Mouse (Mus musculus) brain, embryonic 14.5 days (tissue): ENCODE data around the gene Ip6k2.

Experiments
- CTCF ChIP-seq: fragments of 200-500 bp; IDR thresholded peaks from 2 replicates; pipeline ENCODE4 v1.5.1; 2012; ENCODE audit warnings: inconsistent platforms, mild to moderate bottlenecking, moderate library complexity, borderline replicate concordance; ENCODE audit not compliant: insufficient read depth, insufficient read length; ENCODE audit errors: extremely low read depth
- POLR2A ChIP-seq: fragments of 200-500 bp; IDR thresholded peaks from 2 replicates; pipeline ENCODE4 v1.6.1; 2012; ENCODE audit warnings: mild to moderate bottlenecking, inconsistent platforms, borderline replicate concordance; ENCODE audit not compliant: poor library complexity, insufficient read depth, insufficient read length, severe bottlenecking; ENCODE audit errors: extremely low read depth

GRCm38 (mm10) chr9:108747694-108748093 lies 35.9 kb upstream of the Ip6k2 start:
- no peak for TF ChIP-seq CTCF
- TF ChIP-seq POLR2A = no peak
